Mouse (Mus musculus) spleen, postnatal 10 days (tissue): ENCODE data around the gene Psma4.

ENCODE experiments used
- DNase-seq, 2 experiments: peaks; one replicate each; pipeline ENCODE4 v3.0.0; 2021 to 2022; ENCODE audit warnings: low spot score in 2 of 2

Psma4 gene

GRCm38 (mm10) chr9:54990362-54990761, 39.8 kb downstream of the Psma4 start:
- no peak for DNase-seq

GRCm38 (mm10) chr9:54994381-54994780, 43.8 kb downstream of the Psma4 start:
- no peak for DNase-seq

- no peak for DNase-seq
Measured at GRCm38 (mm10) chr9:54995645-54996044, 45.1 kb downstream of the Psma4 start.

GRCm38 (mm10) chr9:55003609-55004008, 53.0 kb downstream of the Psma4 start:
- no peak for DNase-seq
